Mouse (Mus musculus) urinary bladder, postnatal 0 days (tissue): Measurements from ENCODE around the gene Gm12888. TPM values are rescaled to one million over a fixed set of nuclear protein-coding genes. Genes with fewer than 3 reads are reported as not detected.

ENCODE experiments used
- polyA plus RNA-seq: library from polyadenylated mRNA; unstranded; fragments of >200 nt; fragmentation: Nextera tagmentation; extraction: Ambion mirVana; gene quantifications from 2 replicates; pipeline ENCODE4 v1.2.1, GENCODE M21; 2015

Gm12888 gene
- not detected in 2 replicates for polyA plus RNA-seq

DNA sequence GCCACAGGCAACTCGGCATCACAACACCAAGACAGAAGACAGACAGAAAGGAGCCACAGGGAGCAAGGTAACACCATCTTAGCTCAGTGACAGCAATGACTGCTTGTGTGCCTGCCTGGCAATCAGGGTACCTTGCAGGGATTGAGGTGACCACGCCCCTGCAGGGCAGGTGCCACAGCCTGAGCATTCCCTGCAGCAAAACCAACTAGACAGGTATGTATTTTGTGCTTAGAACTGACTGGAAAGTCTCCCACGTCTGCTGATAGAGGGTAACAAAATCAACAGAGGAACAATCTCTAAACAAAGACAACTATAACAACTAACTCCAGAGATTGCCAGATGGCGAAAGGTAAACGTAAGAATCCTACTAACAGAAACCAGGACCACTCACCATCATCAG lies at the start of gene Gm12888:
Gene Gm12888 (minus strand): TSS at position 101 of the 400 bp plus-strand sequence.

Other genes starting within 250 kb of the Gm12888 start
- 22.3 and 27.3 TPM in 2 replicates for gene Zmpste24, start 226.7 kb downstream of the Gm12888 start, polyA plus RNA-seq
- gene Tmco2, start 215.7 kb downstream of the Gm12888 start, polyA plus RNA-seq: not detected in 2 replicates
- 11.4 and 12.8 TPM in 2 replicates for gene Rlf, start 109.8 kb downstream of the Gm12888 start, polyA plus RNA-seq
- gene Gm12886, start 98.2 kb upstream of the Gm12888 start, polyA plus RNA-seq: not detected in 2 replicates